Mouse (Mus musculus): Measurements from ENCODE around the gene Ncoa6.

Ncoa6 gene

GRCm38 (mm10) chr2:155369333-155369883, 104.3 kb downstream of the Ncoa6 start:
- no peak for DNase-seq (ENCODE audit: low spot score in 2 of 2)

DNA sequence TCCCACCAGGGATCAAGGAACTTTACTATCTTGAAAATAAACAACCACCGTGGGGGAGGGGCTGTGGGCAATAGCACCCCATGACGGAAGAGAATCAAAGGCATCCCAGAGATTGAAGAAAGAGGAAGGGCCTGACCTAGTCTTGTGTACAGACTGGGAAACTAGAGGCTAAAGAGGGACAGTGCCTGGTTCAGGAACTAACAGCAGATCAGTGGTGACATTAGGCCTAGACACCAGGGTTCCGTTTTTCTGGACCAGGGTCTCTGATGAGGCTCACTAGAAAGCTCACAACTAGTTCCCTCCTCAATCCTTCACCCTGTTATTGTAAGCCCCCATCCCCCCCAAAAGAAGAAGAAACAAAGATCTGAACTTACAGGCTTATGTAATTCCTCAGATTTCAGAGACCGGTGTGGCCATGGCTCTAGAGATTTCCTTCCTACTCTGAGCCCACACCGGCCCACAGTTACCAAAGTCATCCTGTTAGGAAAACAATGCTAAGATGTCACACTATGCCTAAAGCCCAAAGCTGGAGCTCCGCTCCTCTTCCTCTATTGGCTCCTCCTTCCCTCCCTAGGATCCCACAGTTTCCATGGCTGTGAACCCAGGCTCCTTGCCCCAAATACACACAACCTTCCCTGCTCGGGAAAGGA, 105.9 kb downstream of the Ncoa6 start:
- DNase-seq (ENCODE audit: low spot score in 2 of 2) = no peak

DNA sequence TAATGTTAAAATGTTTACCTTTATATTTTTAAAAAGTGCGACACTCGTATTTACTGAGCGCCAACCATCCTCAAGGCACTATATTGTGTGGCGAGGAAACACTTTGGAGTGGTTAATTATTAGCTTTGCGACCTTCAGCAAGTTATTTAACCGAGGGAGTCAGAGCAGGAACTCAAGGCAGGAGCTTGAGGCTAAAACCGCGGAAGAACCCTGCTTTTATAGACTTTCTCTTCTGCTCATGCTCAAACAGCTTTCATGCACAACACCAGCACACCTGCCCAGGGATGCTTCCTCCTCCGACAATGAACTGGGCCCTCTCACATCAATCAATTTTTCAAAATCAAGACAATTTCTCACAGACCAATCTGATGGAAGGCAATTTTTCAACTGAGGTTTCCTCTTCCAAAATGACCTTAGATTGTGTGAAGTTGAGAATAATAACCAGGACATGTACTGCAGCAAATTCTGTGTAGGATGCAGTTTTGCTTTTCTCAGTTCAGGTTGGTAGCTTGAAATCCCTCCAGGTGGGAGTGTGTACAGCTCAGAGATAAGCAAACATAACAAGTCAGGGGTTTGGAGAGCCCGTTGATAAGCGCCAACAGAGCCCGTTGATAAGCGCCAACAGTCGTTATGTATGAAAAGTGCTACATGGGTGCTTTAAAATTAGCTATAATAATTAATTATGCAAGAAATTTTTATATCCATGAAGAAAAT, 115.9 kb downstream of the Ncoa6 start:
- DNase-seq (ENCODE audit: low spot score in 2 of 2) = peak; percentile 18 to 19

DNA sequence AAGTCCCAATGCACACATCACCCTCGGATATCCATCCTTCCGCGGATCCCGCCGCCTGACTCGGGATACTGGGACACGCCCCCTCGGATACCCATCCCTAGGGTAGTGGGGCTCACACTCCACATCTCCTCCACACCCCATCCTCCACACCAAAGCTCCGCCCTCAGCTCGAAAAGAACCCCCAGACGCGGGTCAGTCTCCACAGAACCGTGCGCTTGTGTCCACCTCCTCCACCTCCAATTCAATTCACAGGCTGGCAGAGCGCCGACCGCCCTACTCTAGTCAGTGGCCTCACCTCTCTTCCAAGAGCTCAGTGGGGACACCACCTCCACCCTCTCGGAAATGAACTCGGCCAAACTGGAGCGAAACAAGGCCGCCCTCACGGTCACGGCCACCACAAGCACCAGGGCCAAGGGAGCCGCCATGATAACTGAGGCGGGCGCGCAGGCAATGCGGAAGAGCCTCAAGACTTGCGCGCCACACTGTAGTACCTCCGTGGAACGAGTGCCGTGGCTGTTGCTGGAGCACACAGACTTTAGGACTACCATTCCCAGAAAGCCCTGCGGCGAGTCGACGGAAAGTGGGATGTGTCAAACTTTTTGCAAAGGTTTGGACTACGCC, 116.6 kb downstream of the Ncoa6 start, which contains the start of gene Pigu:
Pigu (minus strand) TSS at position 460 of the 621 bp plus-strand sequence.
- DNase-seq (ENCODE audit: low spot score in 2 of 2) = peak; percentile 82 to 94

DNA sequence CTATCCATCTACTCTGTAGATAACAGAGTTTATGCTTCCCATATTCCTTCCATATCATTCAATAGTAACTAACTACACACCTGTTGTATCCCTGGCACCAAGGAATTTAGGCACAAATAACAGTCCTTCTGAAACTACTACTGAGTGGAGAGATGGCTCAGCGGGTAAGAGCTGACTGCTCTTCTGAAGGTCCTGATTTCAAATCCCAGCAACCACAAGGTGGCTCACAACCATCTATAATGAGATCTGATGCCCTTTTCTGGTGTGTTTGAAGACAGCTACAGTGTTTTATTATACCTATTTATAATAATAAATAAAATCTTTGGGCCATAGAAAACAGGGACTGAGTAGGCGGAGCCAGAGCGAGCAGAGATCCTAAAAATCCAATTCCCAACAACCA, 119.3 kb downstream of the Ncoa6 start:
- no peak for DNase-seq (ENCODE audit: low spot score in 2 of 2)

GRCm38 (mm10) chr2:155346670-155347069, 127.0 kb downstream of the Ncoa6 start:
- DNase-seq (ENCODE audit: low spot score in 2 of 2) = no peak
